Mouse (Mus musculus) liver, adult (tissue): ENCODE measurements around the gene Hexim1.

Experiments used
- GATA4 ChIP-seq: IDR thresholded peaks from 2 replicates; pipeline ENCODE4 v1.6.1; 2014; ENCODE audit warnings: mild to moderate bottlenecking, low read length; ENCODE audit not compliant: insufficient replicate concordance

Gene Hexim1

GRCm38 (mm10) chr11:103158621-103159478, 42.8 kb downstream of the Hexim1 start:
- TF ChIP-seq GATA4: no peak

- no peak for TF ChIP-seq GATA4
Measured at GRCm38 (mm10) chr11:103160738-103161137, 44.7 kb downstream of the Hexim1 start.

GRCm38 (mm10) chr11:103161449-103161848, 45.4 kb downstream of the Hexim1 start:
- no peak for TF ChIP-seq GATA4

- no peak for TF ChIP-seq GATA4
Measured at GRCm38 (mm10) chr11:103162132-103162531, 46.1 kb downstream of the Hexim1 start.

- TF ChIP-seq GATA4: no peak
Measured at GRCm38 (mm10) chr11:103164391-103164790, 48.4 kb downstream of the Hexim1 start.

GRCm38 (mm10) chr11:103168690-103169390, 52.8 kb downstream of the Hexim1 start:
- no peak for TF ChIP-seq GATA4
